Mouse (Mus musculus) adrenal gland, adult 18-20 months (tissue): ENCODE measurements at regions not wholly inside any gene's neighbourhood (a gene's known extent, or its start where the extent isn't known, plus 50 kb on each side); places are given as distances from the start of the nearest gene placed in this dataset.
"Not testable (repeated sequence)": the region's sequence is repeated elsewhere in the genome, so short reads cannot be mapped to it uniquely, and the experiment has no call there.

ENCODE experiments used
- DNase-seq, 2 experiments: peaks; one replicate each; pipeline ENCODE4 v3.0.0; 2021 to 2022; ENCODE audit warnings: low spot score in 2 of 2

- not testable (repeated sequence) for DNase-seq
These were observed 76.0 kb downstream of the Zfp97 start for GRCm38 (mm10) chr17:17197229-17197628.

- no peak for DNase-seq
These were observed 107.9 kb downstream of the Zfp97 start for GRCm38 (mm10) chr17:17229069-17229468.

- DNase-seq: peak; percentile 74 to 76
These were observed 113.3 kb downstream of the Zfp97 start for GRCm38 (mm10) chr17:17234329-17235185.

DNA sequence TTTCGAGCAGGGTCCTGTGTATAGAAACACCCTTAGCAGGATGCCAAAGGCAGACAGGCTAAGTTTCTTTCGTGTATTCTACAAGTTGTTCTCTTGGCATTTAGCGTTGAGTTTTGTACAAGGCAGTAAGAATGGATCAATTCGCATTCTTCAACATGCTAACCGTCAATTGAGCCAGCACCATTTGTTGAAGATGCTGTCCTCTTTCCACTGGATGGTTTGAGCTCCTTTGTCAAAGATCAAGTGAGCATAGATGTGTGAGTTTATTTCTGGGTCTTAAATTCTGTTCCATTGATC, 113.9 kb downstream of the Zfp97 start:
- DNase-seq: not testable (repeated sequence)
